Mouse (Mus musculus): ENCODE data around the gene Nip7. TPM values are rescaled to one million over a fixed set of nuclear protein-coding genes. Genes with fewer than 3 reads are reported as not detected.

Gene Nip7
- polyA plus RNA-seq, 1 experiment from 2014 or later = 66.2 TPM

GRCm38 (mm10) chr8:107052046-107052445 is 4.6 kb upstream of the Nip7 start:
- H3K4me1 ChIP-seq (ENCODE audit: control insufficient read depth, insufficient read depth, low read depth, low read length) = peaks cover 24% of the 10 kb centered on the region
- no peak overlapping the region for H3K4me3 ChIP-seq (ENCODE audit: low read length)
- H3K27ac ChIP-seq (ENCODE audit: low read depth, low read length) = no peak overlapping the region
- no peak overlapping the region for H3K4me2 ChIP-seq (ENCODE audit: low read length)
- peaks cover 24% of the 10 kb centered on the region for H3K36me3 ChIP-seq (ENCODE audit: control insufficient read depth, insufficient read depth, low read length)
- 96% methylated on average over 8 of the region's 8 CpGs for WGBS
- ATAC-seq = no peak
- H3K9me3 ChIP-seq (ENCODE audit: control insufficient read depth, low read length) = no peaks in the 10 kb centered on the region
- H3K27me3 ChIP-seq (replicated peaks; ENCODE audit: control insufficient read depth, insufficient read depth, low read length) = no peaks in the 10 kb centered on the region
- H3K9ac ChIP-seq (ENCODE audit: low read depth, low read length) = no peak overlapping the region

- Histone ChIP-seq H3K9me3 (ENCODE audit: control insufficient read depth, low read length) (no peaks in the 10 kb centered on the region), H3K4me2 (ENCODE audit: low read length) (peak overlapping the region; percentile 80), H3K27ac (ENCODE audit: low read depth, low read length) (peak overlapping the region; percentile 61), H3K27me3 (replicated peaks; ENCODE audit: control insufficient read depth, insufficient read depth, low read length) (no peaks in the 10 kb centered on the region), H3K9ac (ENCODE audit: low read depth, low read length) (peak overlapping the region; percentile 74), H3K4me3 (ENCODE audit: low read length) (peak overlapping the region; percentile 98), H3K36me3 (ENCODE audit: control insufficient read depth, insufficient read depth, low read length) (peaks cover 20% of the 10 kb centered on the region), H3K4me1 (ENCODE audit: control insufficient read depth, insufficient read depth, low read depth, low read length) (peaks cover 15% of the 10 kb centered on the region)
- 1% methylated on average over 32 of the region's 33 CpGs for WGBS
- ATAC-seq = peak; percentile 64
Measured at GRCm38 (mm10) chr8:107056973-107057369, 294 bp downstream of the Nip7 start.

DNA sequence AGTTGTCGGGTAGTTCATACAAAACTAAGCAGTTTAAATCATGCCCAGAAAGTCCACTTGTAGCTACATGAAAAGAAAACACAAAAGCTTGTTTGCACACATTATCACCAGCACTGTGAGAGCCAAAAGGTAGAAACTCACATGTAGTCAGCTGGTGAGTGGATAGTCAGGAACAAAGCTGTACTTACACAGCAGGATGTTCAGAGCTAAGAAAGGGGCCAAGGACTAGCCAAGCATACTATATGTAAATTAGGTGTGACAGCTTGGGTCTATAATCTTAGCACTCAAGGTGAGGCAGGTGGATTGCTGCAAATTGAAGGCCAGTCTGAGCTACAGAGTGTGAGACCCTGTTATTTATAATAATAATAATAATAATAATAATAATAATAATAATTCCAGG is 5.9 kb downstream of the Nip7 start:
- ATAC-seq = no peak
- Histone ChIP-seq H3K27ac (ENCODE audit: low read depth, low read length) (no peak overlapping the region), H3K27me3 (replicated peaks; ENCODE audit: control insufficient read depth, insufficient read depth, low read length) (no peaks in the 10 kb centered on the region), H3K4me3 (ENCODE audit: low read length) (no peak overlapping the region), H3K9me3 (ENCODE audit: control insufficient read depth, low read length) (no peaks in the 10 kb centered on the region), H3K4me2 (ENCODE audit: low read length) (no peak overlapping the region), H3K36me3 (ENCODE audit: control insufficient read depth, insufficient read depth, low read length) (peaks cover 9% of the 10 kb centered on the region; the same call in 1 of the 2 replicates), H3K9ac (ENCODE audit: low read depth, low read length) (no peak overlapping the region), H3K4me1 (ENCODE audit: control insufficient read depth, insufficient read depth, low read depth, low read length) (peaks cover 1% of the 10 kb centered on the region)
- WGBS = 95% methylated on average over 1 of the region's 1 CpGs

GRCm38 (mm10) chr8:107065511-107066496 is 9.1 kb downstream of the Nip7 start, which contains the start of gene Tmed6:
Gene Tmed6, minus strand, starts transcription at chr8:107065644.
- no peak for ATAC-seq
- Histone ChIP-seq H3K9ac (ENCODE audit: low read depth, low read length) (no peak within 1 kb of the TSS), H3K4me2 (ENCODE audit: low read length) (no peak within 1 kb of the TSS), H3K36me3 (ENCODE audit: control insufficient read depth, insufficient read depth, low read length) (peaks cover 9% of the 10 kb centered on the region), H3K27ac (ENCODE audit: low read depth, low read length) (no peak within 1 kb of the TSS), H3K4me3 (ENCODE audit: low read length) (no peak within 1 kb of the TSS), H3K27me3 (replicated peaks; ENCODE audit: control insufficient read depth, insufficient read depth, low read length) (no peaks in the 10 kb centered on the region), H3K9me3 (ENCODE audit: control insufficient read depth, low read length) (no peaks in the 10 kb centered on the region), H3K4me1 (ENCODE audit: control insufficient read depth, insufficient read depth, low read depth, low read length) (no peaks in the 10 kb centered on the region)
- WGBS = 60% methylated on average over 17 of the region's 17 CpGs

- Histone ChIP-seq H3K9ac (ENCODE audit: low read depth, low read length) (no peak overlapping the region), H3K27me3 (replicated peaks; ENCODE audit: control insufficient read depth, insufficient read depth, low read length) (no peaks in the 10 kb centered on the region), H3K4me1 (ENCODE audit: control insufficient read depth, insufficient read depth, low read depth, low read length) (no peaks in the 10 kb centered on the region), H3K4me3 (ENCODE audit: low read length) (no peak overlapping the region), H3K27ac (ENCODE audit: low read depth, low read length) (no peak overlapping the region), H3K36me3 (ENCODE audit: control insufficient read depth, insufficient read depth, low read length) (peaks cover 47% of the 10 kb centered on the region), H3K9me3 (ENCODE audit: control insufficient read depth, low read length) (no peaks in the 10 kb centered on the region), H3K4me2 (ENCODE audit: low read length) (no peak overlapping the region)
- no peak for ATAC-seq
- 90% methylated on average over 4 of the region's 4 CpGs for WGBS
Measured at GRCm38 (mm10) chr8:107073706-107074105, 17.0 kb downstream of the Nip7 start.

- no peak for ATAC-seq
- Histone ChIP-seq H3K4me1 (ENCODE audit: control insufficient read depth, insufficient read depth, low read depth, low read length) (no peaks in the 10 kb centered on the region), H3K4me3 (ENCODE audit: low read length) (no peak overlapping the region), H3K4me2 (ENCODE audit: low read length) (no peak overlapping the region), H3K27ac (ENCODE audit: low read depth, low read length) (no peak overlapping the region), H3K9ac (ENCODE audit: low read depth, low read length) (no peak overlapping the region), H3K9me3 (ENCODE audit: control insufficient read depth, low read length) (no peaks in the 10 kb centered on the region), H3K27me3 (replicated peaks; ENCODE audit: control insufficient read depth, insufficient read depth, low read length) (no peaks in the 10 kb centered on the region), H3K36me3 (ENCODE audit: control insufficient read depth, insufficient read depth, low read length) (peaks cover 48% of the 10 kb centered on the region)
- WGBS = 93% methylated on average over 1 of the region's 1 CpGs
Measured at GRCm38 (mm10) chr8:107074128-107074527, 17.5 kb downstream of the Nip7 start.

DNA sequence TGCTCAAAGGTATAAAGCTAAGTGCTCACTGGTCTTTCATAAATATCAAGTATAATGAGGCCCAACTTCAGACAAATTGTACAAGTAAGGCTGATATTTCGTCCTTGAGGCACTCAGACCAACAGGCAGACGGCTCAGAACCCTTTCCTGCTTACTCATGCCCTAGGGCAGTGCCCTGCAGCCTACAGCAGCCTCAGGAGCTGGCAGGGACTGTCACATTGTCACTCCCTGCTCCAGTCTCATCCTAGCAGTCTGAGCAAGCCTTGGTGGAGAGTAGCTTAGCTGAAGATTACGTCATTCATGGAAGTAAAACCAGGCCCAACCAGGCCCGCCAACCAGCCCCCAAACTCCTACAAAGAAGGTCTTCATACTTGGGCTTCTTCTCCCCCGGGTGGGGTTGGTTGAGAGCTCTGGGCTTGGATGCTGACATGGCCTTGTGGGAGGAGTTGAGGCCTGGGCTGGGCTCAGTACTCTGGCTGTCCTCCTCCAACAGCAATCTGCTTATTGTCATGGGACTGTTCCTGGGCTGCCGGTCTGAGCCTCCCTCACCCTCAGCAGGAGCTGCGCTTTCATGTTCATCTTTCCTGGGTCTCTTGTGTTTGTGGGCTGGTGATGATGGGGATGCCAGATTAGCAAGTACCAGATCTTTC is 19.7 kb downstream of the Nip7 start:
- Histone ChIP-seq H3K4me2 (ENCODE audit: low read length) (no peak overlapping the region), H3K9me3 (ENCODE audit: control insufficient read depth, low read length) (no peaks in the 10 kb centered on the region), H3K4me3 (ENCODE audit: low read length) (no peak overlapping the region), H3K27ac (ENCODE audit: low read depth, low read length) (no peak overlapping the region), H3K27me3 (replicated peaks; ENCODE audit: control insufficient read depth, insufficient read depth, low read length) (no peaks in the 10 kb centered on the region), H3K9ac (ENCODE audit: low read depth, low read length) (no peak overlapping the region), H3K36me3 (ENCODE audit: control insufficient read depth, insufficient read depth, low read length) (peaks cover 46% of the 10 kb centered on the region), H3K4me1 (ENCODE audit: control insufficient read depth, insufficient read depth, low read depth, low read length) (no peaks in the 10 kb centered on the region)
- ATAC-seq = no peak
- WGBS = 92% methylated on average over 7 of the region's 7 CpGs

- H3K9ac ChIP-seq (ENCODE audit: low read depth, low read length) = no peak overlapping the region
- no peak for ATAC-seq
- no peaks in the 10 kb centered on the region; the same call in 1 of the 2 replicates for H3K9me3 ChIP-seq (ENCODE audit: control insufficient read depth, low read length)
- H3K4me1 ChIP-seq (ENCODE audit: control insufficient read depth, insufficient read depth, low read depth, low read length) = no peaks in the 10 kb centered on the region
- 97% methylated on average over 17 of the region's 17 CpGs for WGBS
- peaks cover 32% of the 10 kb centered on the region for H3K36me3 ChIP-seq (ENCODE audit: control insufficient read depth, insufficient read depth, low read length)
- no peak overlapping the region for H3K4me3 ChIP-seq (ENCODE audit: low read length)
- H3K27me3 ChIP-seq (replicated peaks; ENCODE audit: control insufficient read depth, insufficient read depth, low read length) = no peaks in the 10 kb centered on the region
- no peak overlapping the region for H3K4me2 ChIP-seq (ENCODE audit: low read length)
- no peak overlapping the region for H3K27ac ChIP-seq (ENCODE audit: low read depth, low read length)
Measured at GRCm38 (mm10) chr8:107085358-107085757, 28.7 kb downstream of the Nip7 start.

GRCm38 (mm10) chr8:107086018-107086417 is 29.3 kb downstream of the Nip7 start:
- H3K9ac ChIP-seq (ENCODE audit: low read depth, low read length) = no peak overlapping the region
- no peaks in the 10 kb centered on the region for H3K4me1 ChIP-seq (ENCODE audit: control insufficient read depth, insufficient read depth, low read depth, low read length)
- H3K4me2 ChIP-seq (ENCODE audit: low read length) = no peak overlapping the region
- H3K36me3 ChIP-seq (ENCODE audit: control insufficient read depth, insufficient read depth, low read length) = peaks cover 31% of the 10 kb centered on the region
- no peak overlapping the region for H3K4me3 ChIP-seq (ENCODE audit: low read length)
- ATAC-seq = no peak
- H3K9me3 ChIP-seq (ENCODE audit: control insufficient read depth, low read length) = no peaks in the 10 kb centered on the region; the same call in 1 of the 2 replicates
- H3K27ac ChIP-seq (ENCODE audit: low read depth, low read length) = no peak overlapping the region
- H3K27me3 ChIP-seq (replicated peaks; ENCODE audit: control insufficient read depth, insufficient read depth, low read length) = no peaks in the 10 kb centered on the region
- WGBS = 98% methylated on average over 5 of the region's 5 CpGs
